Mouse (Mus musculus): ENCODE measurements around the gene Nectin1. TPM values are rescaled to one million over a fixed set of nuclear protein-coding genes. Genes with fewer than 3 reads are reported as not detected.

Nectin1 gene
- polyA plus RNA-seq, 1 experiment from 2014 or later = 3.9 TPM

DNA sequence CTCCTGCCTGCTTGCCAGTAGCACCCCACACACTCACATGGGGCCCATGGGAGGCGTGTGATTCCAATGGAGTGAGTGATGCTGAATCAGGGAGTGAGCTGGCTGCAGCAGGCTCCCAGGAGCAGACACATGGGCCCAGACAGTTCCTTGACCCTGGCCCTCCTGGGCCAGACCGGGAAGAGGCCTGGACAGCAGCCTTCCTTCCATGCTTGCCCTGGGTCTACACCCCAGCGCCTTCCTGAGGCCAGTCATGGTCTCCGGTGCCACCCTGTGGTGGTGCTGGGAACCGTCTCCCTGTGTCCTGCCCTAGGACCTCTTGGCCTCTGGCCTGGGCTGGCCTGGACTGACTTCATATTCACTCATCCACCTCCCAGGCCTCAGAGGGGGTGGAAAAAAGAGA lies 58.1 kb downstream of the Nectin1 start:
- H3K9me3 ChIP-seq (ENCODE audit: control insufficient read depth, low read length) = no peaks in the 10 kb centered on the region
- H3K4me1 ChIP-seq (replicated peaks; ENCODE audit: control insufficient read depth, insufficient read depth, low read length) = peaks cover 8% of the 10 kb centered on the region; the same call in 1 of the 2 replicates
- H3K27me3 ChIP-seq (ENCODE audit: control insufficient read depth, insufficient read depth, low read depth, low read length) = no peaks in the 10 kb centered on the region
- H3K4me2 ChIP-seq (ENCODE audit: low read depth, low read length) = no peak overlapping the region
- H3K27ac ChIP-seq (ENCODE audit: low read length) = no peak overlapping the region
- WGBS = 35% methylated on average over 5 of the region's 5 CpGs
- H3K9ac ChIP-seq (ENCODE audit: low read length) = no peak overlapping the region
- H3K4me3 ChIP-seq (ENCODE audit: low read length) = no peak overlapping the region
- H3K36me3 ChIP-seq (ENCODE audit: control insufficient read depth, insufficient read depth, low read length) = peaks cover 2% of the 10 kb centered on the region; the same call in 1 of the 2 replicates
- peak; percentile 23; the same call in 1 of the 2 replicates for ATAC-seq (ENCODE audit: low read depth)

DNA sequence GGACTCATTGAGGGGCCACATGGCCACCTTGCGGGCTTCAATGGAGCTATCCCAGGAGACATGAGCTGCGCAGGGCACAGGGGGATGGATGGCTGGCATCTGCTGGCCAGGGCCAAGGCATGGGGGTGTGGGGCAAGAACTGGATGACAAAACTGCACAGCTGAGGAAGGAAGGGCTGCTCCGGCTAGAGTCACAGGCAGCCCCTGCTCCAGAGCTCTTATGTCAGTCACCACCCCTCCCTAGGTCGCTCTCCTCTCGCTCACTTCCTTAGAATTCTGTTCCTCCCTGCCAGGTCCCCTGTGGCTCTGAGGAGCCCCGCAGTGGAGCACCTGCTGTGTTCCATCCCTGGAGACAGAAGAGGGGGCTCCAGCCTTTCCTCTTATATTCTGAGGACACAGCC lies 63.8 kb downstream of the Nectin1 start:
- no peak for ATAC-seq (ENCODE audit: low read depth)

DNA sequence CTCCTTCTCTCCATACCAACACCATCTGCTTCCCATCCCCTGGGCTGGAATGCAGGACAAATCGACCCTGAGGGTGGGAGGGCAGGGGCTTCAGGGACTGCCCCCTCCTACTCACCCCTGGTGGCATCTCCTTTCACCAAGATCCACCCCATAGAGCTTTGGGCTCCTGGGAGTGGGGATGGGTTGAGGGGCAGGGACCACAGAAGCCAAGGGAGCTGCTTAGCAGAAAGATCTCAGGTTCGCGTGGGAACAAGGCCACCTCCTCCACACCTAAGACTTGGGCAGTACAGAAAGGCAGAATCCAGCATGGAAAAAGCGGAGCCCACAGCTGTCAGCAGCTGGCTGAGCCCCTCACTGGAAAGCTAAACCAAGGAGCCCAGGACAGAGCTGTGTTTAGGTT lies 64.3 kb downstream of the Nectin1 start:
- H3K27ac ChIP-seq (ENCODE audit: low read length) = no peak overlapping the region
- H3K4me3 ChIP-seq (ENCODE audit: low read length) = no peak overlapping the region
- no peak overlapping the region for H3K9ac ChIP-seq (ENCODE audit: low read length)
- H3K9me3 ChIP-seq (ENCODE audit: control insufficient read depth, low read length) = no peaks in the 10 kb centered on the region
- H3K27me3 ChIP-seq (ENCODE audit: control insufficient read depth, insufficient read depth, low read depth, low read length) = no peaks in the 10 kb centered on the region
- H3K4me2 ChIP-seq (ENCODE audit: low read depth, low read length) = no peak overlapping the region
- H3K36me3 ChIP-seq (ENCODE audit: control insufficient read depth, insufficient read depth, low read length) = no peaks in the 10 kb centered on the region
- H3K4me1 ChIP-seq (replicated peaks; ENCODE audit: control insufficient read depth, insufficient read depth, low read length) = peaks cover 8% of the 10 kb centered on the region; the same call in 1 of the 2 replicates
- WGBS = 31% methylated on average over 3 of the region's 4 CpGs
- no peak for ATAC-seq (ENCODE audit: low read depth)

More for the DNA sequence above, 63.8 kb downstream of the Nectin1 start:
- Histone ChIP-seq H3K9me3 (ENCODE audit: control insufficient read depth, low read length) (no peaks in the 10 kb centered on the region), H3K27me3 (ENCODE audit: control insufficient read depth, insufficient read depth, low read depth, low read length) (no peaks in the 10 kb centered on the region), H3K4me3 (ENCODE audit: low read length) (no peak overlapping the region), H3K9ac (ENCODE audit: low read length) (no peak overlapping the region), H3K27ac (ENCODE audit: low read length) (no peak overlapping the region), H3K4me2 (ENCODE audit: low read depth, low read length) (no peak overlapping the region), H3K36me3 (ENCODE audit: control insufficient read depth, insufficient read depth, low read length) (no peaks in the 10 kb centered on the region), H3K4me1 (replicated peaks; ENCODE audit: control insufficient read depth, insufficient read depth, low read length) (peaks cover 8% of the 10 kb centered on the region; the same call in 1 of the 2 replicates)
- WGBS = 32% methylated on average over 6 of the region's 6 CpGs

DNA sequence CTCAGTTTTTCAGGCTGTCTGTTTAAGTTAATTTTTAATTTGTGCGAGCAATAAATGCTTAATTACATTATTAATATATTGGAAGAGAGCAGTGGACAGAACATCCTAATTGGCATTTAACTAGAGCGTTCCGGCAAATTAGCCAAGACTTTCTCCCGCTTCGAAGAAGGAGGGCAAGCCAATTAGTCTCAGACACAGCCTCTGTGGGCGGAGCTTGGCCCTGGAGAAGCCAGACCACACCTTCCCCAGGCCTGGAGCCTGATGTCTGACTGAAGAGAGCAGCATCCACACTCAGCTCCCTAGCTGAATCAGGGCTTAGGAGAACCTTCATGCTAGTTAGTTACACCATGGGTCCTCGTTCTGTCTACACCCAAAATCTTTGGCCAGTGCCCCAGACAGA lies 64.8 kb downstream of the Nectin1 start:
- Histone ChIP-seq H3K27ac (ENCODE audit: low read length) (no peak overlapping the region), H3K4me2 (ENCODE audit: low read depth, low read length) (no peak overlapping the region), H3K27me3 (ENCODE audit: control insufficient read depth, insufficient read depth, low read depth, low read length) (no peaks in the 10 kb centered on the region), H3K9ac (ENCODE audit: low read length) (no peak overlapping the region), H3K36me3 (ENCODE audit: control insufficient read depth, insufficient read depth, low read length) (no peaks in the 10 kb centered on the region), H3K4me3 (ENCODE audit: low read length) (no peak overlapping the region), H3K9me3 (ENCODE audit: control insufficient read depth, low read length) (no peaks in the 10 kb centered on the region), H3K4me1 (replicated peaks; ENCODE audit: control insufficient read depth, insufficient read depth, low read length) (peaks cover 8% of the 10 kb centered on the region; the same call in 1 of the 2 replicates)
- 28% methylated on average over 7 of the region's 7 CpGs for WGBS
- no peak for ATAC-seq (ENCODE audit: low read depth)

DNA sequence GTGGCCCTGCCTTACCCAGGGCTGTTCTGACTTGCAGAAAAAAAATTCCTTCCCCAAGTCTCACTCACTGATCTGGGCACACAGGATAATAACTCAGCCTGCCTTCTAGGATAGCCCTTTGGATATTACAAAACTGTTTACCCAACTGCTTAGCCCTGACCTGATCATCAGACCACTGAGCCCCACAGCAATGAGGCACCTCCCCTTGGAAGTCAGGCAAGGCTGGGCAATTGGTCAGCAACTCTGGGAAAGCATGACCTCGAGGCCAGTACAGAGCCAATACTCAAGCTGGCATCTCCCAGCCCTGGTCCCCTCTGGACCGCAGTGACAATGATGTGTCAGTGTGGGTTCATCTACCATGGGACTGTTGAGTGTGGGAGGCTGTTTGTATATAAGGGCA lies 69.4 kb downstream of the Nectin1 start:
- ATAC-seq (ENCODE audit: low read depth) = no peak
- Histone ChIP-seq H3K4me2 (ENCODE audit: low read depth, low read length) (no peak overlapping the region), H3K36me3 (ENCODE audit: control insufficient read depth, insufficient read depth, low read length) (no peaks in the 10 kb centered on the region), H3K9me3 (ENCODE audit: control insufficient read depth, low read length) (no peaks in the 10 kb centered on the region), H3K4me1 (replicated peaks; ENCODE audit: control insufficient read depth, insufficient read depth, low read length) (no peaks in the 10 kb centered on the region), H3K4me3 (ENCODE audit: low read length) (no peak overlapping the region), H3K9ac (ENCODE audit: low read length) (no peak overlapping the region), H3K27ac (ENCODE audit: low read length) (no peak overlapping the region), H3K27me3 (ENCODE audit: control insufficient read depth, insufficient read depth, low read depth, low read length) (no peaks in the 10 kb centered on the region; the same call in 1 of the 2 replicates)
- WGBS = 70% methylated on average over 2 of the region's 2 CpGs

DNA sequence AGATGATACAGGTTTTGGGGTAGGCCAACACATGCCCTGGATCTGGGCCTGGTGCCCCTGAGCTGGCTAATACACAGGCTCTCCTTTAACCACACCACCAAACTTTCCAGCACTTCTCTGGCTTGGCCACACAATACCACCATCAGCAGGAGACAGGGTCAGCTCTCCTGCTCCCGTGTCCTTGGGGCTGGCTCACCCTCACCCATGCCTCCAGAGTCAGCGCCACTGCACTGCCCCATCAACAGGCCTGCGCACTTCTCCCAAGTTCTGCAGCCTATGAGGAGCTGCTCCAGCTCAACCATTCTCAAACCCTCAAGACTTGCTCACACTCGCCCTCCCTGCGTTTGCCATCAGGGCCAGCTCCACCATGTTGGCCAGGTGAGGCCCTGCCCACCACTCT lies 78.4 kb downstream of the Nectin1 start:
- no peak overlapping the region for H3K9ac ChIP-seq (ENCODE audit: low read length)
- ATAC-seq (ENCODE audit: low read depth) = no peak
- H3K27me3 ChIP-seq (ENCODE audit: control insufficient read depth, insufficient read depth, low read depth, low read length) = no peaks in the 10 kb centered on the region; the same call in 1 of the 2 replicates
- no peak overlapping the region for H3K4me3 ChIP-seq (ENCODE audit: low read length)
- no peak overlapping the region for H3K4me2 ChIP-seq (ENCODE audit: low read depth, low read length)
- H3K27ac ChIP-seq (ENCODE audit: low read length) = no peak overlapping the region
- H3K9me3 ChIP-seq (ENCODE audit: control insufficient read depth, low read length) = no peaks in the 10 kb centered on the region
- H3K36me3 ChIP-seq (ENCODE audit: control insufficient read depth, insufficient read depth, low read length) = no peaks in the 10 kb centered on the region
- no peaks in the 10 kb centered on the region for H3K4me1 ChIP-seq (replicated peaks; ENCODE audit: control insufficient read depth, insufficient read depth, low read length)
- WGBS = 87% methylated on average over 5 of the region's 5 CpGs

DNA sequence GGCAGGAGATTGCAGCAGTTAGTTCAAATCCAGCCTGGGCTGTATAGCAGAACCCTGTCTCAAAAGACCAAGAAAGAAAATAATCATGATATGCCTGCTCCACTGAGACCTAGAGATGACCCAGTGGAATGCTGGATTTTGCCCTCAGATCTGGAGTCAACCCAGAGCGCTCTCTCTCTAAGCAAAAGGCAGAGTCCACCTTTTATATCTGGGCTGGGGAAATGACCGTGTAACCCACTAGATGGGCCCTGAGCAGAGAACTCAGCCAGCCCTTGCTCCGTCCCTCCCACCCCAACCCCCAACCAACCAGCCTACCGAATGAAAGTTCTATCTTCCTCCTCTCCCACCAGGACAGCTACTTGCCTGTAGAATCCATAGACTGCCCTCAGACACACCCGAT lies 81.4 kb downstream of the Nectin1 start:
- no peak overlapping the region for H3K27ac ChIP-seq (ENCODE audit: low read length)

DNA sequence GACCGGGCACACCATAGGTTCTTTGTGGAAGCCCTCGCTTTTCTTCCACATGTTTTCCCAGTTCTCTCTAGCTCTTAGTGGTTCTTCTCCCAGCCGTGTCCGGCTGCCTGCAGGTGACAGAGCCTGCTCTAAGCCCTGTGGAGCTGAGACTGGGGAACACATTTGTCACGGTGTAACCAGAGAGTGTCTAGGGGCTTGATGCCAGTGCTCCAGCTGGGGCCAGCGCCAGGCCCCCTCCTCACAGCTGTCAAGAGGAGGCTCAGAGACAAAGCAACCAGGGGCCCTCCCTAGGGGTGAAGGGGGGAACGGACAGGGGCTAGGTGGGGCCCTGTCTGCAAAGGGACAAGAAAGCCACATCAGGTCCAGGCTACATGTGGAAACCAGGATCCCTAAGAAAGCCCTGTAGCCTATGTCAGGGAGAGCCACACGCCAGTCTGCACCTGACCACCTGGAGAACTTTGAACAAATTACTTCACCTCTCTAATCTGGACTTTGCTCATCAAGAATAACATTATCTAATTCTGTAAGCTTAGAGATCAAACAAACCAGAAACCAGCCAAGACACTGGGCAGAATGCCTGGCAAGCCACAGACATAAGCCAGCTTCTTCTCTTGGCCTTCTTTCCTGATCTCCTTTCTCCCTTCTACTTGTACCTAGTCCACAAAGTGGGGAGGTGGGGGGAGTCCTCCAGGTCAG lies 82.9 kb downstream of the Nectin1 start:
- Histone ChIP-seq H3K4me2 (ENCODE audit: low read depth, low read length) (no peak overlapping the region), H3K4me3 (ENCODE audit: low read length) (no peak overlapping the region), H3K36me3 (ENCODE audit: control insufficient read depth, insufficient read depth, low read length) (no peaks in the 10 kb centered on the region), H3K27ac (ENCODE audit: low read length) (no peak overlapping the region), H3K4me1 (replicated peaks; ENCODE audit: control insufficient read depth, insufficient read depth, low read length) (no peaks in the 10 kb centered on the region), H3K9me3 (ENCODE audit: control insufficient read depth, low read length) (no peaks in the 10 kb centered on the region), H3K9ac (ENCODE audit: low read length) (no peak overlapping the region), H3K27me3 (ENCODE audit: control insufficient read depth, insufficient read depth, low read depth, low read length) (no peaks in the 10 kb centered on the region)
- WGBS = 53% methylated on average over 8 of the region's 8 CpGs
- ATAC-seq (ENCODE audit: low read depth) = no peak

More for the DNA sequence above, 81.4 kb downstream of the Nectin1 start:
- Histone ChIP-seq H3K27me3 (ENCODE audit: control insufficient read depth, insufficient read depth, low read depth, low read length) (no peaks in the 10 kb centered on the region), H3K4me3 (ENCODE audit: low read length) (no peak overlapping the region), H3K4me1 (replicated peaks; ENCODE audit: control insufficient read depth, insufficient read depth, low read length) (no peaks in the 10 kb centered on the region), H3K9ac (ENCODE audit: low read length) (no peak overlapping the region), H3K4me2 (ENCODE audit: low read depth, low read length) (no peak overlapping the region), H3K36me3 (ENCODE audit: control insufficient read depth, insufficient read depth, low read length) (no peaks in the 10 kb centered on the region), H3K9me3 (ENCODE audit: control insufficient read depth, low read length) (no peaks in the 10 kb centered on the region)
- WGBS = 69% methylated on average over 5 of the region's 5 CpGs
- ATAC-seq (ENCODE audit: low read depth) = no peak

DNA sequence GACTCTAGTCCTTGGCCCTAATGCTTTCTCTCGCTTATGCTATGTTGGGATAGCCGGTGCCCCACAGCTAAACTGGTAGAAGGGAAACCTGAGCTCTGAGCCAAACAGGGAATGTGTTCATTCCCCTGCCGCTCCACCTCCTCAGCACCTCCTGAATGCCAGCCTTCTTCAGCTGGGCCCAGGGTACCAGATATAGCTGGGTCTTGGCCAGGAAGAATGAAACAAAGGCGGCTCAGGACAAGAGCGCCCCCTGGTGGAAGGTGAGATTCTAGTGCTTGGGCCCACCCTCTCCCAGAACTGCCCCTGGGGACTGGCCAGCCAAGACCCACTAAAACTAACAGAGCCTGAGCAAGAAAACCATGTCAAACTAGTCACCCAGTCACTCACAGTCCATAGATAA lies 83.8 kb downstream of the Nectin1 start:
- Histone ChIP-seq H3K27ac (ENCODE audit: low read length) (no peak overlapping the region), H3K9ac (ENCODE audit: low read length) (no peak overlapping the region), H3K4me3 (ENCODE audit: low read length) (no peak overlapping the region), H3K4me1 (replicated peaks; ENCODE audit: control insufficient read depth, insufficient read depth, low read length) (no peaks in the 10 kb centered on the region), H3K9me3 (ENCODE audit: control insufficient read depth, low read length) (no peaks in the 10 kb centered on the region), H3K27me3 (ENCODE audit: control insufficient read depth, insufficient read depth, low read depth, low read length) (no peaks in the 10 kb centered on the region), H3K36me3 (ENCODE audit: control insufficient read depth, insufficient read depth, low read length) (no peaks in the 10 kb centered on the region), H3K4me2 (ENCODE audit: low read depth, low read length) (no peak overlapping the region)
- WGBS = 37% methylated on average over 5 of the region's 5 CpGs
- ATAC-seq (ENCODE audit: low read depth) = no peak

Data from lung, embryonic 16.5 days (tissue).